Mouse (Mus musculus) ovary, adult 18-20 months (tissue): ENCODE data around the gene Sorl1.

Source experiments
- DNase-seq: peaks from one replicate; pipeline ENCODE4 v3.0.0; 2022; ENCODE audit warnings: low spot score, mixed read lengths

Gene Sorl1

GRCm38 (mm10) chr9:42121631-42122354 lies 2.3 kb downstream of the Sorl1 start:
- no peak for DNase-seq

DNA sequence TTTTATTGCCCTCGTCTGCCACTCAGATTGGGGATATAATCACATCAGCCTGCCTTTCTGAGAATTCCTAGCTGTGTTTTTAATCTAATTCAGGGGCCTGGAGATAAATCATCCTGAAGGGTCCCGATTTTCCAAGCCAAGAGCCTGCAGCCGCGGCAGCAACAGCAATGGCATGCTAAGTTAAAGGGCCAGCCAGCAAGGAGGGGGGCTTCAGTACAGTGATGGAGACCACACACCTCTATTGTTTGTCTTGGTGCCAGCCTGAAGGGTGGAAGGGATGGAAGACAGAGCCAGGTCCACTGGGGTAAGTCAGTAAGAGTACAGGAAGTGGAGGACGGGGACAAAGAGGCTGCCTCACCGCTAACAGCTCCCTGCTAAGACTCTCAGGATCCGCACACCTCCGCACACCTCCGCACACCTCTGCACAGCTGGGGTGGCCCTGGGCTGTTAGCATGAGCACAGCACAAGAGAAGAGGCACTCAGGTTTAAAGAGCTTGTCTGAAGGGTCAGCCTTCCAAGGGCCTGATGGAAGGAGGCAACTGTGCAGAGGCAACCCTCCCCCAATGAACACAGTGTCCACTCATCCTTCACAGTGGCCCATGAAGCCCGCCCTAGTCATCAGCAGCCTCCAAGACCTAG lies 7.6 kb downstream of the Sorl1 start:
- no peak for DNase-seq

DNA sequence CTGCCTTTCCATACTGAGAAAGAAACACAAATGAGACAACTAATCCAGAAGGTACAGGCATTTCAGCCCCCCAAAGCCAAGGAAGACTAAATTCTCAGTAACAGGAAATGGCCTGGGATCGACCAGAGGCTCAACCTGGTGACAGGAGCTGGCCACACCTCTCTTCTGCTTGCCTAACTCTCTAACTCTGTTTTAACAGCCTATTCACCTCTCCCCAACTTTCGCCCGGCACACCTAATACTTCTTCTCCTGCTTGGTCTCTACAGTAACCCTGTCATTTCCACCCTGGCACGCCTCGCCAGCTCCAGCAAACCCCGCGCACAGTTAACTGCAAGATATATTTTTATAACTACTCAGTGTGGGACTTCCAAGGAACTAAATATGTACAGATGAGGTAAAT lies 9.0 kb downstream of the Sorl1 start:
- DNase-seq, result no peak

GRCm38 (mm10) chr9:42113316-42113715 lies 10.8 kb downstream of the Sorl1 start:
- no peak for DNase-seq

DNA sequence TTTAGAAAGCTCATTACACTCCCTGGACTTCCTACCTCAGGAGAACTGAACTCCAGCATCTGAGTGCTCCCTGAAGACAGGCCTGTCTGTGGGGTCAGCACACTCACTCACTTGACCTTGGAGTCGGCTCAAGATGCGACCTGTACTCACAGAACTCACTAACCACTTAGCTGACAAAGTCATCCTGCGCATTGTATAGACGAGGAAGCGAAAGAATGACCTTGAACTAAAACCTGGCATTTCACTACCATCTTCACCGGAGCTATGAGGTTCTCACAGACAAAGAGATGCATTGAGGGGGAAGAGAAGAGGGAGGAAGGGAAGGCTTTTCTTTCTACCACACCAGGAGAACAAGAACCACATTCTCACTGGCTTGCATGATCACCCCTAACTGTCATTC lies 11.4 kb downstream of the Sorl1 start:
- no peak for DNase-seq

- DNase-seq, result no peak
These were observed 12.8 kb downstream of the Sorl1 start for GRCm38 (mm10) chr9:42111256-42111655.

DNA sequence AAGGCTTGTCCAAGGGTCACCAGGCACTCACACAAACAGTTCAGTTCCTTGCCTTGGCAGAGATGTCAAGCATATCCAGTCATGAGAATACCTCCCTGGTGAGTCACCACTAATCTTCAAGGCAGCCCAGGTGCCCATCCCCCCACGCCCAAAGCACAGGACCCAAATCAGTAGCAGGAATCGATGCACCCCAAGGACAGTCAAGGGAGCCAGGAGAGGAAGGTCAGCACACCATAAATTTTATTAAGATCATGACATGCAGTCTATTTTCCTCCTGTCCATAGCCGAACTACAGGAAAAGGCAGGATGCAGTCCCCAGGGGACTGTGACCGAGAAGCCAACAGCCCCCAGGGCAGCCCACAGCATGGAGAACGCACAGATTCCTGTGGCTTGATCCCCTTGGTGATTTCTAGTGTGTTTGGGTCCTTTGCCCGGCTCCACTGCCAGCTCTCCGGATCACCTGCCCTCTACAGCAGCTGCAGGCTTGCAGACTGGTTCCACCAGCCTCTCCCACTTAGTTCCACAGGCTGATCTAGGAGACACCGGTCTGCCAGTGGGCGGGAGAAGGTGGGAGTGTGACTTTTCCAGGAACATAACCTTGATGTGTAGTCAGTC lies 14.2 kb downstream of the Sorl1 start:
- peak; percentile 80 for DNase-seq

DNA sequence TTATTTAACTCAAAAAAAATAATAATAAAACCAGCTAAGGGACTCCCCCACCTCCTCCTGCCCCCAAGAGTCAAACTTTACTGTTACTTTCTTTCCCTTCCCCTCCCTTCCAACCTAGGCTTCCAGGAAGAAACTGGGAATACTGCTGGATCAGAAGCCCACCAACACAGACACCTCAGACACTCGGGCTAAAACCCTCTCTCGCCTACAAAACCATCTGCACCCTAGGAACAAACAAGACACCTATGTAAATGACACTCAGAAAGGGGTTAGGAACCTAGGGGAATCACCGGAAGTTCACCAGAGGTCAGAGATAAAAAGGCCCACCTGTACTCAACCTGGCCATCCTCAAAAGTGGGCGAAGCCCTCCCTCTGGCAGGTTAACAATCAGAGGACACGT lies 15.0 kb downstream of the Sorl1 start:
- DNase-seq, result no peak

- DNase-seq, result peak; percentile 28
These were observed 15.6 kb downstream of the Sorl1 start for GRCm38 (mm10) chr9:42108369-42108951.

DNA sequence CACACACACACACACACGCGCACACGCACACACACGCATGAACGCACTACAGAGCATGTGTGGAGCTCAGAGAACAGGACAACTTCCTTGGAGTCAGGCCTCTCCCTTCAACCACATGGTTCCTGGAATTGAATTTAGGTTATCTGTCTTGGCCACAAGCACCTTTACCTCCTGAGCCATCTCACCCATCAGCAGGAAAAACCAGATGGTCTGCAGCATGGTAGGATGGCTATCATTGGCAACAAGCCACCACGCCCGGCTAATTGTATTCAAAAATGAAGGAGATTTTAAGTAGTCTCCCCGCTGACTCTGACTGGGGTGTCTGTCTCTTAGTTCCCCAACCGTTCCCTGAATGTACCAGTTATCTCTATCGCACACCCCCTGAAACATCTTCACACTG lies 17.0 kb downstream of the Sorl1 start:
- no peak for DNase-seq

- no peak for DNase-seq
These were observed 17.8 kb downstream of the Sorl1 start for GRCm38 (mm10) chr9:42106305-42106704.

DNA sequence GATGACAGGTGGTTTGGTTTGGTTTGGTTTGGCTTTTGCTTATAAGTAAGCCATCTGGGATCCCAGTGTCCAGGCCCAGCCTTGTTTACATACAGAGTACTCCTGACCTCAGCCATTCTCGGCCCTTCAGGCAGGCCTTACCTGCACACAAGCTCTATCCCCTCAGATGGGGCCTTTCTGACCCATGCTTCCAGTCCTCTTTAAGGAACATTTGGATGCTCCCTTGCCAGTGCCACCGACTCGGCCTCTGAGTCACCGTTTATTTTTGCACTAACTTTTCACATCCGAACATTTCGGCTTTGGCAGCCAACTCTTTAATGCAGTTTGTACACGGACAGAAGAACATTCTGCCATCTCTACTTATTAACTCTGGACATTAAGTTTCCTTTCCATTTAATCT lies 20.6 kb downstream of the Sorl1 start:
- DNase-seq, result no peak

- DNase-seq, result no peak
These were observed 22.1 kb downstream of the Sorl1 start for GRCm38 (mm10) chr9:42102013-42102412.

GRCm38 (mm10) chr9:42101266-42101665 lies 22.8 kb downstream of the Sorl1 start:
- DNase-seq, result no peak

DNA sequence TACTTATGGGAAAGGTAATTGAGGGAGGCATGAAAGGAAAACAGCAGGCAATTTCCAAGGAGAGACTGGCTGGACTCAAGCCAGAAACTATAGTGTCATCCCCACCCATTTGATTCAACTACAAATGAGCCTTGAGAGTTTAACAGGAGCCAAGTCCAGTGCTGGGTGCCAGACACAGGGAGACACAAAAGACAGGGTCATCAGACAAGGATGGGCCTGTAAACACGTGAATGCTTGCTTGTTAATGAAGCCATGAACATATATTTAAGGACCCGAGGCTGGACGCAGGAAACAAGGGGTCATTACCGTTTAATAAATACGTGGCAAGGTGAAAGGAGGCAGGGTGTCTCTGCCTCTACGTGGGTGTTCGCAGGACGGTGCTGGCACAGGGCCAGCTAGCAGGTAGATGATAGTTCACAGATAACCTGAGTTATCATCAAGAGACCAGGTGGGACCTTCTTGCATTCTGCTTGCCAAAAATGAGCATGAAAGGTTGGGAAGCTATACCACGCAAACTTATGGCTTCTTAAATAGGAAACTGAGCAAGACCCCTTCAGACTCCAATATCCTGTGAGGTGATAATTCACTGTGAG lies 23.4 kb downstream of the Sorl1 start:
- DNase-seq, result no peak

DNA sequence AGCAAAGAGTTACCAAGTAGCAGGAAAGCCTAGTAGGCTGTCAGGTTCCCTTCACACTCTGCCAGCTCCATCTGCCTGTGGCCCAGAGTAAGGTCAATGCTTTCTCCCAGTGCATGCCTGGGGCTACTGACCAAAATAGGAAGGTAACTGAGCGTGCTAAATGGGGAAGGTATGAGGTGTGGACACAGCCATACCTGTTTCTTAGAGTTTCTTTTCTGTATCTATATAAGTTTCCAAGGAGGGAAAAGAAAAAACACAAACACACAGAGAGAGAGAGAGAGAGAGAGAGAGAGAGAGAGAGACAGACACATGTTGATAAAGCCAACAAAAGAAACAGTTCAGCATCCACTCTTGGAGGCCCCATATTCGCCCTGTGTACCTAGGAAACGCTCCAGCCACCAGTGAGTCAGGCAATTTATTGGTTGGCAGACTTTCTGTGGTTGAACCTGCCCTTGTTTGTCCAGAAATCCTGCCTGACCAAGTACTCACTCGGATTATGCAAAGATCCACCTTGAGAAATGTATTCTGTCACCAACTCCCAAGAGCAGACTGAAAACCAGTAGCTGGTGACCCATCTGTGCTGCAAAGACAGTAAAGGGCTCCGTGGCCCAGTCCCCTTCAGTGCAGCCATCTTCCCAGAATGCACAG lies 25.5 kb downstream of the Sorl1 start:
- no peak for DNase-seq

- no peak for DNase-seq
These were observed 26.2 kb downstream of the Sorl1 start for GRCm38 (mm10) chr9:42097731-42098473.

DNA sequence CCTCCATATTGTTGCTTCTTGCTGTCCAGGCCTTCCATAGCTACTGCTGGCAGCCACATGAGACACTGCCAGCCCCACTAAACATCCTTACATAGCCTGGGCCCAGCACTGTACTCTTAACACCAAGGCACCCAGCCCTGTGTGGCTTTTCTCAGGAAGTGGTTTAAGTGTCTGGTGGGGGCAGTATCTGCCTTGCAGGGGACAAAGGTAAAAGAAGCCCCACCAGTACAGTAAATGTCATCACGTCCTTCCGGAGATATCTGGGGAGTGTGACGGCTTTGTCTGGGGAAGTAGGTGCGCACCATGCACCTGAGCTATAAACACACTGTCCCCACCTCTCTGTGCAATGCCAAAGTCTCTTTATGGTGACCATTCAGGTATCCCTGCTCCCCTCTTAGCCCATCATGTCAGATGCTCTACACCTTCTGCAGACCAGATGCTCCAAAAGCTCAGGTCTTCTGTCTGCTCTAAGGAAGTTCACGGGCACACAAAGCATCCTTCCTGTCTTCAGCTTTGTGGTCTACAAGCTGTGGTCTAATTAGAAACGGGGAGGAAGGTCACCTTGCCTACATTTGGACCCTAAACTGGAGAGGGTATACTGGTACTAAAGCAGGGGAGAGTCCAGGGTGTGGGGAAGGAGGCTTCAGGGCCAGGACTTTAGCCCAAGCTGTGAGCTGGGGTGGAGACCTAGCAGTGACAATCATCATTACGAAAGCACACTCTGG lies 26.9 kb downstream of the Sorl1 start:
- no peak for DNase-seq

DNA sequence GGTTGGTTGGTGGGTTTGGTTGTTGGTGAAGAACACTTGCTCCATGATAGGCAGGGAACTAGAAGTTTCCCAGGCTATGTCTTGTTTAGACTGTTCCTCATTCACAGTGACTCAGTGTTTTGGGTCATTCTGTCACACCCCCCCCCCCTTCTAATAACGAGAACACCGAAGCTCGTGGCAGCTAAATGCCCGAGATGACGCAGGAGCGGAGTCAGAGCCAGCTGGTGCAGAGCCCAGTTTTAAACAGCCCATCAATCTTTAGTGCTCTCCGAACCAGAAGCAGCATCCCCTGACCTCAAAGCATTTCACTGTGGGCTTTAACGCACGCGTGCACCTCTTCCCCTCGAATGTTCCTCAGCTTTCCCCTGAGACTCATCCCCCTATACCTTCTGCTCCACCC lies 29.3 kb downstream of the Sorl1 start:
- DNase-seq, result peak; percentile 36

DNA sequence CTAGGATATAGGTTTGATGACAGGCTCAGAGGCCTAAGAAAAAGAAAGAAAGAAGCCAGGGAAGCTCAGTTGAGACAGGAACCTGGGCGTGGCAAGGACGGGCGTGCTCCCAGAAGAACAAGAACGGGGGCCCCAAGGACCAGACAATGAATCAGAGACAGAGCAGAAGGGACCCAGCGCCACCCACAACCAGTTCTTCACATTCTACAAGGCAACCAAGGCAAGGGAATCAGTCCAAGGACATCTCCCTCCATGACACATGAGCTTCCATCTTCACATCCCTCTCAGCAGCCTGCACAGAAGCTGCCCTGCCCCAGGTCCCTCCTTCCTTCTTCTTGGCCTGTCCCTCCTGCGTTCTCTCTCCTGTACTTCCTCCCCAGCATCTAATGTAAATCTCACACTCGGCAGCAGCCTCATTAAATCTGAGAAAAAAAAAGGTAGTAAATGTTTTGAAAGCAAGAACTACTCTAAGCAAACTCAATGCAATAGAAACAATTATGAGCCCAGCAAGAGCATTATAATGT lies 30.0 kb downstream of the Sorl1 start:
- DNase-seq, result no peak

- no peak for DNase-seq
These were observed 31.3 kb downstream of the Sorl1 start for GRCm38 (mm10) chr9:42092749-42093148.
